Mouse (Mus musculus) kidney, adult 2 months (tissue): ENCODE data around the gene Adm2. TPM values are rescaled to one million over a fixed set of nuclear protein-coding genes. Genes with fewer than 3 reads are reported as not detected.
A peak's percentile ranks its signal among the peaks of the same experiment; 100 is the strongest.

ENCODE experiments used
- DNase-seq: peaks from one replicate; pipeline ENCODE4 v3.0.0; 2021
- H3K27ac ChIP-seq: fragments of 200-500 bp; 2 replicates; pipeline ENCODE4 v1.5.1; 2012; ENCODE audit warnings: low read depth, low read length, control low read depth, inconsistent platforms; ENCODE audit not compliant: insufficient read depth
- H3K27me3 ChIP-seq: fragments of 200-500 bp; replicated peaks from 2 replicates; pipeline ENCODE4 v1.6.1; 2012; ENCODE audit warnings: mild to moderate bottlenecking, moderate library complexity, low read length, inconsistent platforms; ENCODE audit not compliant: control insufficient read depth, insufficient read depth
- H3K36me3 ChIP-seq: fragments of 200-500 bp; 2 replicates; pipeline ENCODE4 v1.6.1; 2012; ENCODE audit warnings: mild to moderate bottlenecking, moderate library complexity, low read length, inconsistent platforms; ENCODE audit not compliant: control insufficient read depth, insufficient read depth
- H3K4me1 ChIP-seq: fragments of 200-500 bp; 2 replicates; pipeline ENCODE4 v1.6.1; 2011; ENCODE audit warnings: low read length; ENCODE audit not compliant: control insufficient read depth, insufficient read depth
- H3K4me3 ChIP-seq: fragments of 200-500 bp; 2 replicates; pipeline ENCODE4 v1.5.1; 2011; ENCODE audit warnings: mild to moderate bottlenecking, low read depth, low read length, control low read depth; ENCODE audit not compliant: insufficient read depth
- CTCF ChIP-seq: fragments of 200-500 bp; conservative IDR thresholded peaks from 2 replicates; pipeline ENCODE4 v1.5.1; 2011; ENCODE audit warnings: low read depth, mild to moderate bottlenecking, control low read depth, low read length, moderate library complexity, mixed read lengths; ENCODE audit not compliant: insufficient read depth, insufficient read length
- POLR2A ChIP-seq: fragments of 200-500 bp; IDR thresholded peaks from one replicate; pipeline ENCODE4 v1.6.1; 2011; ENCODE audit warnings: low read depth, low read length, control low read depth
- WGBS: fragments of 180-500 bp; shearing (Covaris S2); methylation state at CpG from one replicate; pipeline ENCODE4 v1.1.7; 2018; 5-methylcytosine and 5-hydroxymethylcytosine counted together
- polyA plus RNA-seq: library from polyadenylated mRNA; depleted of rRNA; stranded (reverse); fragments of >200 nt; gene quantifications from 2 replicates; pipeline ENCODE4 v1.2.3, GENCODE M21; 2012; rRNA removed

The Adm2 gene
- polyA plus RNA-seq: 12.1 and 13.4 TPM in 2 replicates

- WGBS: 11% methylated on average over 26 of the region's 26 CpGs
- no peak for DNase-seq
- Histone ChIP-seq H3K36me3 (no peaks in the 10 kb centered on the region), H3K4me1 (no peaks in the 10 kb centered on the region; the same call in 1 of the 2 replicates), H3K27me3 (no peaks in the 10 kb centered on the region), H3K27ac (no peak within 1 kb of the TSS), H3K4me3 (peak within 1 kb of the TSS; percentile 18)
- TF ChIP-seq POLR2A (no peak), CTCF (no peak)
These were observed at the start of gene Adm2 for GRCm38 (mm10) chr15:89322670-89323522. Gene Adm2, plus strand, starts transcription at chr15:89322720.

GRCm38 (mm10) chr15:89275497-89275896 is 47.0 kb upstream of the Adm2 start:
- H3K4me1 ChIP-seq: no peaks in the 10 kb centered on the region
- H3K27me3 ChIP-seq: no peaks in the 10 kb centered on the region
- TF ChIP-seq POLR2A: no peak
- no peak for TF ChIP-seq CTCF
- H3K27ac ChIP-seq: no peak overlapping the region
- no peak overlapping the region for H3K4me3 ChIP-seq
- no peaks in the 10 kb centered on the region for H3K36me3 ChIP-seq
- WGBS: 88% methylated on average over 3 of the region's 3 CpGs
- no peak for DNase-seq

- TF ChIP-seq CTCF (no peak), POLR2A (no peak)
- no peak for DNase-seq
- Histone ChIP-seq H3K27me3 (no peaks in the 10 kb centered on the region), H3K36me3 (no peaks in the 10 kb centered on the region), H3K4me3 (no peak overlapping the region), H3K4me1 (no peaks in the 10 kb centered on the region), H3K27ac (no peak overlapping the region)
- WGBS: 93% methylated on average over 4 of the region's 4 CpGs
These were observed 45.2 kb upstream of the Adm2 start for GRCm38 (mm10) chr15:89277366-89277765.

GRCm38 (mm10) chr15:89282546-89282945 is 40.0 kb upstream of the Adm2 start:
- no peaks in the 10 kb centered on the region; the same call in 1 of the 2 replicates for H3K36me3 ChIP-seq
- DNase-seq: no peak
- H3K4me3 ChIP-seq: no peak overlapping the region
- H3K4me1 ChIP-seq: no peaks in the 10 kb centered on the region
- TF ChIP-seq POLR2A (no peak), CTCF (no peak)
- H3K27ac ChIP-seq: no peak overlapping the region
- 89% methylated on average over 6 of the region's 6 CpGs for WGBS
- no peaks in the 10 kb centered on the region for H3K27me3 ChIP-seq

- WGBS: 77% methylated on average over 2 of the region's 2 CpGs
- no peak for TF ChIP-seq CTCF
- no peak for TF ChIP-seq POLR2A
- no peaks in the 10 kb centered on the region for H3K27me3 ChIP-seq
- DNase-seq: no peak
- H3K4me3 ChIP-seq: no peak overlapping the region
- no peaks in the 10 kb centered on the region for H3K4me1 ChIP-seq
- no peak overlapping the region for H3K27ac ChIP-seq
- H3K36me3 ChIP-seq: no peaks in the 10 kb centered on the region; the same call in none of the 2 replicates
These were observed 38.4 kb upstream of the Adm2 start for GRCm38 (mm10) chr15:89284094-89284493.

GRCm38 (mm10) chr15:89285004-89285403 is 37.5 kb upstream of the Adm2 start:
- Histone ChIP-seq H3K27ac (no peak overlapping the region), H3K4me3 (no peak overlapping the region), H3K36me3 (no peaks in the 10 kb centered on the region; the same call in none of the 2 replicates), H3K27me3 (no peaks in the 10 kb centered on the region), H3K4me1 (no peaks in the 10 kb centered on the region)
- DNase-seq: peak; percentile 39
- TF ChIP-seq POLR2A (no peak), CTCF (no peak)

- 95% methylated on average over 5 of the region's 5 CpGs for WGBS
- H3K4me1 ChIP-seq: no peaks in the 10 kb centered on the region
- no peak for TF ChIP-seq CTCF
- no peak overlapping the region for H3K27ac ChIP-seq
- no peaks in the 10 kb centered on the region for H3K27me3 ChIP-seq
- no peaks in the 10 kb centered on the region; the same call in none of the 2 replicates for H3K36me3 ChIP-seq
- no peak for DNase-seq
- no peak overlapping the region for H3K4me3 ChIP-seq
These were observed 37.0 kb upstream of the Adm2 start for GRCm38 (mm10) chr15:89285478-89285877.
